Mouse (Mus musculus): ENCODE data around the gene Nek2. TPM values are rescaled to one million over a fixed set of nuclear protein-coding genes. Genes with fewer than 3 reads are reported as not detected.

Nek2 gene
- total RNA-seq, 1 experiment from 2014 or later, result 37.5 TPM

- ATAC-seq (replicated peaks; ENCODE audit: low read depth, poor library complexity, severe bottlenecking), result no peak
These were observed 33.5 kb downstream of the Nek2 start for GRCm38 (mm10) chr1:191854716-191855115.

GRCm38 (mm10) chr1:191855136-191855878 lies 34.1 kb downstream of the Nek2 start:
- ATAC-seq (replicated peaks; ENCODE audit: low read depth, poor library complexity, severe bottlenecking), result peak; percentile 98

- ATAC-seq (replicated peaks; ENCODE audit: low read depth, poor library complexity, severe bottlenecking), result no peak
These were observed 35.8 kb downstream of the Nek2 start for GRCm38 (mm10) chr1:191856886-191857651.

GRCm38 (mm10) chr1:191858136-191858535 lies 36.9 kb downstream of the Nek2 start:
- ATAC-seq (replicated peaks; ENCODE audit: low read depth, poor library complexity, severe bottlenecking), result no peak

GRCm38 (mm10) chr1:191859847-191860246 lies 38.6 kb downstream of the Nek2 start:
- no peak for ATAC-seq (replicated peaks; ENCODE audit: low read depth, poor library complexity, severe bottlenecking)

GRCm38 (mm10) chr1:191861247-191861646 lies 40.0 kb downstream of the Nek2 start:
- ATAC-seq (replicated peaks; ENCODE audit: low read depth, poor library complexity, severe bottlenecking), result no peak

- ATAC-seq (replicated peaks; ENCODE audit: low read depth, poor library complexity, severe bottlenecking), result no peak
These were observed 42.7 kb downstream of the Nek2 start for GRCm38 (mm10) chr1:191863833-191864550.

GRCm38 (mm10) chr1:191864551-191865027 lies 43.3 kb downstream of the Nek2 start:
- no peak for ATAC-seq (replicated peaks; ENCODE audit: low read depth, poor library complexity, severe bottlenecking)

- 0 out of 2 replicates have a peak, but pooled peaks have one; percentile 15 for ATAC-seq (replicated peaks; ENCODE audit: low read depth, poor library complexity, severe bottlenecking)
These were observed 50.9 kb downstream of the Nek2 start for GRCm38 (mm10) chr1:191872076-191872710.

GRCm38 (mm10) chr1:191875006-191875405 lies 53.8 kb downstream of the Nek2 start:
- no peak for ATAC-seq (replicated peaks; ENCODE audit: low read depth, poor library complexity, severe bottlenecking)

GRCm38 (mm10) chr1:191875683-191876305 lies 54.5 kb downstream of the Nek2 start:
- peak; percentile 80 for ATAC-seq (replicated peaks; ENCODE audit: low read depth, poor library complexity, severe bottlenecking)

- no peak for ATAC-seq (replicated peaks; ENCODE audit: low read depth, poor library complexity, severe bottlenecking)
These were observed 56.4 kb downstream of the Nek2 start for GRCm38 (mm10) chr1:191877681-191878080.

GRCm38 (mm10) chr1:191878518-191878921 lies 57.3 kb downstream of the Nek2 start:
- ATAC-seq (replicated peaks; ENCODE audit: low read depth, poor library complexity, severe bottlenecking), result no peak

GRCm38 (mm10) chr1:191880247-191880646 lies 59.0 kb downstream of the Nek2 start:
- ATAC-seq (replicated peaks; ENCODE audit: low read depth, poor library complexity, severe bottlenecking), result no peak

- ATAC-seq (replicated peaks; ENCODE audit: low read depth, poor library complexity, severe bottlenecking), result peak; percentile 63
These were observed 59.8 kb downstream of the Nek2 start for GRCm38 (mm10) chr1:191880921-191881609.

- ATAC-seq (replicated peaks; ENCODE audit: low read depth, poor library complexity, severe bottlenecking), result no peak
These were observed 60.4 kb downstream of the Nek2 start for GRCm38 (mm10) chr1:191881663-191882062.

All from common myeloid progenitor, adult 5-6 weeks (primary cell).